Comparison of ENCODE assay signal across 8 mouse cellular contexts in genomic region chr5:124115531-124115930, GRCm38 (mm10). TPM values are rescaled to one million over a fixed set of nuclear protein-coding genes. Genes with fewer than 3 reads are reported as not detected.
DNase-seq lines count a peak whose midpoint lies in the region; ATAC-seq and TF ChIP-seq lines count a peak whose summit lies in the region.

No protein-coding gene starts in this region.

- H3K4me3 ChIP-seq in lung, adult 2 months (replicated peaks; ENCODE audit: extremely low read depth, low read depth, low read length), result peak overlapping the region; percentile 94
- H3K4me3 ChIP-seq in embryonic facial prominence, embryonic 11.5 days (ENCODE audit: low read depth, low read length), result peak overlapping the region; percentile 94
- peak overlapping the region; percentile 90 for H3K4me3 ChIP-seq in limb, embryonic 10.5 days
- H3K4me3 ChIP-seq in neural tube, embryonic 15.5 days (replicated peaks), result peak overlapping the region; percentile 69

- TF ChIP-seq CTCF in lung, adult 2 months (IDR thresholded peaks at IDR 0.05; ENCODE audit: insufficient read depth, low read length), result no peak

- no peak for TF ChIP-seq POLR2A in lung, adult 2 months (IDR thresholded peaks at IDR 0.05; ENCODE audit: borderline replicate concordance, extremely low read depth, low read depth, low read length)

- no peaks in the 10 kb centered on the region for H3K27me3 ChIP-seq in embryonic facial prominence, embryonic 11.5 days (ENCODE audit: control insufficient read depth, insufficient read depth, low read length)
- no peaks in the 10 kb centered on the region for H3K27me3 ChIP-seq in limb, embryonic 10.5 days (ENCODE audit: low read depth, poor library complexity, severe bottlenecking)
- H3K27me3 ChIP-seq in neural tube, embryonic 15.5 days (replicated peaks), result no peaks in the 10 kb centered on the region

- H3K9me3 ChIP-seq in embryonic facial prominence, embryonic 11.5 days (replicated peaks; ENCODE audit: control insufficient read depth, low read length), result no peaks in the 10 kb centered on the region
- H3K9me3 ChIP-seq in limb, embryonic 10.5 days (replicated peaks), result no peaks in the 10 kb centered on the region
- no peaks in the 10 kb centered on the region for H3K9me3 ChIP-seq in neural tube, embryonic 15.5 days (replicated peaks)

- peaks cover 17% of the 10 kb centered on the region for H3K4me1 ChIP-seq in lung, adult 2 months (ENCODE audit: control insufficient read depth, insufficient read depth, low read length)
- H3K4me1 ChIP-seq in embryonic facial prominence, embryonic 11.5 days (ENCODE audit: control insufficient read depth, insufficient read depth, low read length), result peaks cover 12% of the 10 kb centered on the region
- peaks cover 53% of the 10 kb centered on the region for H3K4me1 ChIP-seq in limb, embryonic 10.5 days
- peaks cover 63% of the 10 kb centered on the region for H3K4me1 ChIP-seq in neural tube, embryonic 15.5 days

- H3K27ac ChIP-seq in embryonic facial prominence, embryonic 11.5 days (replicated peaks; ENCODE audit: low read depth, low read length), result no peak overlapping the region; the same call in 1 of the 2 replicates
- H3K27ac ChIP-seq in limb, embryonic 10.5 days, result peak overlapping the region; percentile 90
- peak overlapping the region; percentile 83 for H3K27ac ChIP-seq in neural tube, embryonic 15.5 days (replicated peaks)

- H3K9ac ChIP-seq in embryonic facial prominence, embryonic 11.5 days (replicated peaks; ENCODE audit: low read length), result peak overlapping the region; percentile 96
- peak overlapping the region; percentile 92 for H3K9ac ChIP-seq in neural tube, embryonic 15.5 days (replicated peaks)

- DNase-seq in lung, adult 2 months, result no peak
- no peak for DNase-seq in lung, adult 18-20 months
- DNase-seq in embryonic facial prominence, embryonic 11.5 days (ENCODE audit: low spot score), result no peak
- no peak for DNase-seq in limb, embryonic 10.5 days (ENCODE audit: low spot score)
- DNase-seq in gastrocnemius, postnatal 4 days (ENCODE audit: low spot score in 2 of 2), result no peak
- DNase-seq in layer of hippocampus, adult 18-20 months (ENCODE audit: low spot score in 2 of 2), result no peak
- no peak for DNase-seq in thymus, postnatal 4 days

- peaks cover 4% of the 10 kb centered on the region for H3K36me3 ChIP-seq in embryonic facial prominence, embryonic 11.5 days (replicated peaks; ENCODE audit: control insufficient read depth, insufficient read depth, low read depth, low read length)
- peaks cover 48% of the 10 kb centered on the region for H3K36me3 ChIP-seq in limb, embryonic 10.5 days
- peaks cover 28% of the 10 kb centered on the region for H3K36me3 ChIP-seq in neural tube, embryonic 15.5 days

- no peak for ATAC-seq in embryonic facial prominence, embryonic 11.5 days (replicated peaks; ENCODE audit: insufficient number of reproducible peaks, low FRiP score, low TSS enrichment, low read depth)
- no peak for ATAC-seq in neural tube, embryonic 15.5 days (ENCODE audit: low FRiP score)

- WGBS in lung, adult 2 months, result 23% methylated on average over 7 of the region's 7 CpGs
- 27% methylated on average over 7 of the region's 7 CpGs for WGBS in embryonic facial prominence, embryonic 11.5 days
- 24% methylated on average over 7 of the region's 7 CpGs for WGBS in limb, embryonic 10.5 days
- 22% methylated on average over 7 of the region's 7 CpGs for WGBS in neural tube, embryonic 15.5 days

- peak overlapping the region; percentile 94 for H3K4me2 ChIP-seq in embryonic facial prominence, embryonic 11.5 days (ENCODE audit: low read depth, low read length)
- peak overlapping the region; percentile 97 for H3K4me2 ChIP-seq in neural tube, embryonic 15.5 days

RNA-seq across cellular contexts. Expression of gene Arl6ip4, which starts 0.4 kb away (rescaled TPM):
- 32.3 and 33.6 TPM in 2 replicates for polyA plus RNA-seq in lung, adult 2 months (2012; rRNA removed)
- 81.3 and 97.4 TPM in 2 replicates for polyA plus RNA-seq in embryonic facial prominence, embryonic 11.5 days (2014; fragmentation: Nextera tagmentation; extraction: Ambion mirVana)
- polyA plus RNA-seq in limb, embryonic 10.5 days (2016; fragmentation: Nextera tagmentation; extraction: Ambion mirVana), result 139 and 150 TPM in 2 replicates
- polyA plus RNA-seq in neural tube, embryonic 15.5 days (2015; fragmentation: Nextera tagmentation; extraction: Ambion mirVana), result 87.7 and 89.1 TPM in 2 replicates
- 10 to 100 TPM; 69.9 to 76.4 TPM for total RNA-seq in gastrocnemius, postnatal 4 days (2021)
- total RNA-seq in layer of hippocampus, adult 18-20 months (2021), result 10 to 100 TPM; 48.3 to 54.6 TPM

RNA-seq across cellular contexts. Expression of gene Ogfod2, which starts 3.4 kb away (rescaled TPM):
- polyA plus RNA-seq in lung, adult 2 months (2012; rRNA removed), result 42.4 and 52.2 TPM in 2 replicates
- 9.6 and 10.6 TPM in 2 replicates for polyA plus RNA-seq in embryonic facial prominence, embryonic 11.5 days (2014; fragmentation: Nextera tagmentation; extraction: Ambion mirVana)
- 13.2 and 16.2 TPM in 2 replicates for polyA plus RNA-seq in limb, embryonic 10.5 days (2016; fragmentation: Nextera tagmentation; extraction: Ambion mirVana)
- polyA plus RNA-seq in neural tube, embryonic 15.5 days (2015; fragmentation: Nextera tagmentation; extraction: Ambion mirVana), result 39.5 and 43.7 TPM in 2 replicates
- 10 to 100 TPM in 1 of 2 experiments, 1 to 10 TPM in 1; 9.0 to 11.2 TPM for total RNA-seq in gastrocnemius, postnatal 4 days (2021)
- total RNA-seq in layer of hippocampus, adult 18-20 months (2021), result 10 to 100 TPM; 34.4 to 35.3 TPM

RNA-seq across cellular contexts. Expression of gene Abcb9, which starts 19.9 kb away (rescaled TPM):
- polyA plus RNA-seq in lung, adult 2 months (2012; rRNA removed), result 7.7 and 7.8 TPM in 2 replicates
- 0.46 and 0.59 TPM in 2 replicates for polyA plus RNA-seq in embryonic facial prominence, embryonic 11.5 days (2014; fragmentation: Nextera tagmentation; extraction: Ambion mirVana)
- polyA plus RNA-seq in limb, embryonic 10.5 days (2016; fragmentation: Nextera tagmentation; extraction: Ambion mirVana), result 0.13 and 0.55 TPM in 2 replicates
- 22.1 and 23.2 TPM in 2 replicates for polyA plus RNA-seq in neural tube, embryonic 15.5 days (2015; fragmentation: Nextera tagmentation; extraction: Ambion mirVana)
- total RNA-seq in gastrocnemius, postnatal 4 days (2021), result 1 to 10 TPM; 5.2 to 6.1 TPM
- total RNA-seq in layer of hippocampus, adult 18-20 months (2021), result 10 to 100 TPM; 30.6 to 33.4 TPM
